Mouse (Mus musculus): ENCODE measurements around the gene Tmem208.

DNA sequence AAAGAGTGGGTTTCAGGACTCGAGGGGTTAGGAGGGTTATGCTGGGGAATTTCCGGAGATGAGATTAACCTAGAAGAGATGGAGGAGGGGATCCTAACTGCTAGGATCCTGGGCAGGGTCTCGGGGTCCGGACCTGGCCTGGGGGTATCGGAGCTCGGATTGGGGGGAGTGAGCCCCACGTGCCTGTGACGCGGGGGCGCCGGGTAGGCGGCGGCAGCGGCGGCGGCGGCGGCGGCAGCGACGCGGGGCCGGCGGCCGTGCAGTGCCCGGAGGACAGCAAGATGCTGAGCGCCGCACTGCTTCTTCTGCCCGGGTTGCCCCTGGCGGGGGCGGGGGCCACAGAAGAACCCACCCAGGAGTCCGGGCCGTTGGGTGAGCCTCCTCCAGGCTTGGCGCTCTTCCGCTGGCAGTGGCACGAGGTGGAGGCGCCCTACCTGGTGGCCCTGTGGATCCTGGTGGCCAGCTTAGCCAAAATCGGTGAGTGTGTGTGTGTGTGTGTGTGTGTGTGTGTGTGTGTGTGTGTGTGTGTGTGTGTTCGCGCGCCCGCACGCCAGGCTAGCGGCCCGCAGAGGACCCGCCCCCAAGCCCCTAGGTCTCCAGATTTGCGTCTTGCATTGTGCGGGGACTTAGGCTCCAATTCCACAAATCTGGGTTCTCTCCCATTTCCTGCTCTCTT, 23.1 kb downstream of the Tmem208 start:
- no peak for TF ChIP-seq CTCF (IDR thresholded peaks at IDR 0.05; ENCODE audit: low read depth)
- no peak for TF ChIP-seq EP300 (optimal IDR thresholded peaks at IDR 0.05)

Data from stomach, postnatal 0 days (tissue).